Mouse (Mus musculus): ENCODE results near the gene Sptbn4.

Gene Sptbn4

GRCm38 (mm10) chr7:27381009-27381408 lies 66.5 kb downstream of the Sptbn4 start:
- DNase-seq = no peak

GRCm38 (mm10) chr7:27379836-27380235 lies 67.7 kb downstream of the Sptbn4 start:
- no peak for DNase-seq

DNA sequence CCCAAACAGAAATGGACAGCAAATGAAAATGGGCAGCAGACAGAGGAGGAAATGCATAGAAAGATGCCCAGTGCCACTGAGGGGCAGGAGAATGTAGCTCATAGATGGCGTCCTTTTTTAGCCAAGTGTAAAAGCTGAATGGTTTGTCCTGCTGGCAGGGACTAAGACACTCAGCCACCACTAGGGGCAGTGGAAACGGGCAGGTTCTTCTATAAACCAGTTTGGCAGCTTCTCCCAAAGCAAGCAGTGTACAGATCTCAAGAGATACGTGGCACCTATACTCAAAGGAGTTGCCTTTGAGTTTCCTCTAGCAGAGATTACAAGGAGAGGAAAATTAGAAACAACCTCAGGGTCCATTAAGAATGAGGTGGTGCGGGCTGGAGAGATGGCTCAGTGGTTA lies 69.1 kb downstream of the Sptbn4 start:
- DNase-seq = peak; percentile 77 to 84

DNA sequence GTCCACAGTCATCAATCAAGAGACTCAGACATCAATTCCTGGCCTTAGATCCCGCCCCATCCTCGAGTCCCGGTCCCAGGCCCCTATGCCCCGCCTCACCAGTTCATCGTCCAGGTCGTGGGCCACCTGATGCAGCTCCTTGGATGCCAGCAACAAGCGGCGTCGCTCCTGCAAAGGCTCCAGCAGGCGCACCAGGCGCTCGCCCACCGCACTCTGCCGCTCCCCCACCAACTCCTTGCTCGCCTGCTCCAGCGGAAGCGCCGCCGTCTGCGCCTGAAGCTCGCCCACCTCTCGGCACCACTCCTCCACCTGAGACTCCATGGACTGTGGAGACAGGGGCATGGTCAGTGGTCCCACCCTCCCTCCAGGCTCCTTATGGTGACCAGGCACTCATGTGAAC lies 72.2 kb downstream of the Sptbn4 start:
- no peak for DNase-seq

DNA sequence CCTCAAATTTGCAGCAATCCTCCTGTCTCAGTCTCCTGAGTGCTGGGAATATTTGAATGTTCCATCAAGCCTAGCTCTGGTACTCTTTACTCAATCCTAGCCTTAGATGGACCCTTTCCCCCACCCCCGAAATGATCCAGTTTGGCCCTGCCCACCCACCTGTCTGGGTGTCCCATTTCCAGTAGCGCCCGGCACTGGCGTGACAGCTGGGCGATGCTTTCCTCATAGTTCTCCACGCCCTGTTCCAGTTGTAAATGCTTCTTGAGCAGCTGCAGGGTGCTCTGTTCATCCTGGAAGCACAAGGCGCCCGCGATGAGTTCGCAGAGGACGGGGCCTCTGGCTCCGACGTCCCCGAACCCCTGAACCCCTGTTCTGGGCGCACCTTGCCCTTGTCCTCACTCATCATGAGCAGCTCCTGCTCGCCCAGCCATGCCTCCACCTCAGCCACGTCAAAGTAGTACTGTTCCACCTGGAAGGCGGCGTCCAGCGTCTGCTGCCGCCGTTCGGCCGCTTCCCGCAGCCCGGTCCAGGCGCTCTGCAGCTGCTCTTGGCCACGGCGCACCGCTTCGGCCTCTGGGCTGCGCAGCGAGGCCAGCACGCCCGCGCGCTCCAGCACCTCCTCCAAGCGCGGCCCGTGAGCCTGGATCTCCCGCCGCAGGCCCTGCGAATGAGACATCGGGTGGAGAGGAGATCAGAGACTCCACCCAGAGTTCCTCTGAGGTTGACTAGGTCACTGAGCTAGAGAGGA lies 75.6 kb downstream of the Sptbn4 start:
- DNase-seq = no peak

DNA sequence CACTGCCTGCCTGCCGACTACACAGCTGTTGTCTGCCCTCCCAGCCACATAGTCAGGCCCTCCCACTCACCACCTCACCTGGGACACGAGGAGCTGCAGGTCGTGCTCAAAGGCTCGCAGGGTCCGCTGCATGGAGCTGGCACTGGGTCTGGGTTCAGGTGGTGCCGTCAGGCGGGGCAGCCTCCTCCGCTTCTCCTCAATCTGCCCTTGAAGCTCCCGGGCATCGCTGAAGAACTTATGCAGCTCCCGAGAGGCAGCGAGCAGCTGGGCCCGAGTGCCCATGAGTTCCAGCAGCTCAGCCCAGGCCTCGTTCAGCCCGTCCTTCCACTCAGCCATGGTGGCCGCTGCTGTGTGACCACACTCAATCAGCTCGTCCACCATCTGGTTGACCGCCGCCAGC lies 78.4 kb downstream of the Sptbn4 start:
- DNase-seq = no peak

DNA sequence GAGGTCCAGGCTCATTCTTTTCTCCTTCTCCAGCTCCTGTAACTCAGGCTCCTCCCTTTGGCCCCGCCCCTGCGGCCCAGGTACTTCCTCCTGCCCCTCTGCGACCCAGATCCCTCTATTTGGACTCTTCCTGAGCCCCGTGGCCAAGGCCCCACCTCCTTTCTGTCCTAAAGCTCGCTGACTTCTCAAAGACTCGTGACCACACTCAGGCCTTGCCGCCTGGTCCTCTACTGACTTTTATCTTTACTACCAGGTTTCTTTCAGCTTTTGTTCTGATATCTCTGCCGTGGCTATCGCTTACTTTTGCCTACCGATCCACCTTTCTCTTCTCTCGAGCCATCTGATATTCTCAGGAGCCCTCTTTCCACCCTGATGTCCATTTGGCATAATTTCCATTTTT lies 79.5 kb downstream of the Sptbn4 start:
- DNase-seq = no peak

- DNase-seq = no peak
These were observed 81.2 kb downstream of the Sptbn4 start for GRCm38 (mm10) chr7:27366082-27366844.

DNA sequence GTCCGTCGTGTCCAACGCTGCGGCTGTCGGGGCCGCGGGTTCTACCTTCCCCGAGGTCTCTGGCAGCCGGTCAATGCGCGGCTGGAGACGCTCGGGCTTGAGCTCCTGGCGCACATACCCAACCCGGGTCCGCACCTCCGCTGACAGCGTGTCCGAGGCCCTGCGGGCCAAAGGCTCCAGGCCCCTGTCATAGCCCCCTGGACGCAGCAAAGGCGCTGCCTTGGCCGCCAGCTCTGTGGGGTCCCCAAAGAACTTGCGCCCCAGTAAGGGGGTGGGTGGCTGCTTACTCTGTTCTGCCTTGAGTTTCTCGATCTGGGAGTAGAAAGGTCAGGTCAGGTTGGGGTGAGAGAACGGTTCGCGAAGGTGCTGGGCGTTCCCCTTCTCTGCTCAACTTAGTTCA lies 83.1 kb downstream of the Sptbn4 start:
- no peak for DNase-seq

DNA sequence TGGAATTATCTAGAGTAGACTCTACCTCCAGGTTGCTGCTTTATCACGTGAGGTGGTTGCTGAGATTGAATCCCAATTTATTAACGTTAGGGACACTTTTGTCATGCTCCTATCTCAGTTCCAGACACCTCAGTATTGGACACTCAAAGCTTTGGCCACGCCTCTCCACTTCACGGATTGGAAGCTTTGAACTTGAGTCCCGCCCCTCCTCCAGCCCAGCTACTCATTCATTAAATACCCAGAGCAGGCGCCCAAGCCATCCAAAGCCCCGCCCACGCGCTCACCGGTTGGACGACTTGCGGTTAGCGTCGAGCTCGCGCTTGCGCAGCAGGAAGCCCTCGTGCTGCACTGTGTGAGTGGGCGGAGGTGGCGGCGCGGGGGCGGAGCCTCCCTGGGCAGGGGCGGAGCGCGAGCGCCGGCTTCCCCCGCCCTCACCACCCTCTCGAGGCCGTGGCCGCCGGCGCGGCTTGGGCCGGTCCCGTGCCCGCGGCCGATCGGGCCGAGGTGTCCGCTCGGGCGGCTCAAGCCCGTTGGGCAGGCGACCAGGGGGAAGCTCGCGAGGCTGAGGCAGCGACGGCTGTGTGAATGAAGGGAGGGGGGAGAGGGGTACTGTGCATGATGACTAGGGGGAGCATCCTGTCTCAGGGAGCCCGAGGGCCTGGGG lies 86.1 kb downstream of the Sptbn4 start:
- DNase-seq = peak; percentile 99 to 100

GRCm38 (mm10) chr7:27360749-27361148 lies 86.7 kb downstream of the Sptbn4 start:
- DNase-seq = no peak

DNA sequence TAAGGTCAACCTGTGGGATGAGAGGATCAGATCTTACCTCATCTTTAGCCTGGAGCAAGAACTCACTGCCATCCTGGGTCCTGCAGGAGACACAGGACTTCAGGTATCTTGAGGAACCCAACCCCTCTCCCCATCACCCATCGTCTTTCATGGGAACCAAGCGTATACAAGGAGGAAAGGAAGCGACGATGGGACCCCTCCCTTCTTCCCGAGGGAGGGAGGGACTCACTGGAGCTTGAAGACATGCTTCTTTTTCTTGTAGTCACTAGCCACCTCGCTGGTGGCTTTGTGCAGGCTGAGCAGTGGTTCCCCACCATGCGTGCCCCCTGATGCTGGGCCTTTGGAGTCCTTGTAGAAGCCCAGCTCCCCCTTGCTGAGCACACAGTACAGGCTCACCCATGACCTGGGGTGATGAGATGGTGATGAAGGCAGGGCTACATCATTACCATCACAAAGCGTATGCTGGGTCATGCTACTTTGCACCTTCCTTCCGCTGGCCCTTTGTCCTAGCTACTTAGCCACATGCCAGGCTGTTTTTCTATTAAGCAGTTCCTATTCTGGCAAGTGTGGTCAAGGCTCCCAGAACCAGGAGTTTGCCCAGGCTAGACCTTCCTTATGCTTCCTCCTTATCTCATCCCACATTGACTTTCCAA lies 87.7 kb downstream of the Sptbn4 start:
- DNase-seq = no peak

DNA sequence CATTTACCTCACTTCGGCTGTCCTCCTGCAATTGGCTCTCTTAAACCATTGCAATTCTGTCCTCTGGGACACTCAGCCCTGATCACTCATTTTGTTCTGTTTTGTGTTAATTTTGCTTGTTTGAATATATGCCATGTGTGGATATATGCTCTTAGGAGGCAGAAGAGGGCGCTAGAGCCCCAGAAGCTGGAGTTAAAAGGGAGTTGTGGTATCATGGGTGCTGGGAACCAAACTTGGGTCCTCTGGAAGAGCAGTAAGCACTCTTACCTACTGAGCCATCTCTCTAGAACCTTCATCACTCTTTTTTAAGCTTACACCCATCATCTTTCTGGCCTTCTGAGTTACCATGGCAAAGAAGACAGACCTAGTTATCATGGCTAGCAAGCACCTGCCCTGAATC lies 88.3 kb downstream of the Sptbn4 start:
- DNase-seq = no peak

DNA sequence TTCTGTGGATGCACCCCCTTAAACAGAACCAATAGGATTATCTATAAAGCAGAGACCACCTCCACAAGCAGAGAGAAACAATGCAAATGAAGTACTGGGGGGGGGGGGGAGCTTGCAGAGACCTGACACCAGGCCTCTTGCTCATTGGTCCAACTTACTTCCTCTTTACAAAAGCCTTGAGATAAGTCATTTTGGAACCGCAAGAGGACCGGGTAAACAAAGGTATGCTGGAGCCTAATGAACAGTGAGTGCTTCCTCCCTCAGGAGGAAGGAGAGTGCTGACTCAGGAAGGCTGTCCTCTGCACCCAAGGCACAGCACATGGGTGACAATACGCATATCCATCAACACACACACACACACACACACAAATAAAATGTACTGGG lies 89.9 kb downstream of the Sptbn4 start:
- DNase-seq = no peak

DNA sequence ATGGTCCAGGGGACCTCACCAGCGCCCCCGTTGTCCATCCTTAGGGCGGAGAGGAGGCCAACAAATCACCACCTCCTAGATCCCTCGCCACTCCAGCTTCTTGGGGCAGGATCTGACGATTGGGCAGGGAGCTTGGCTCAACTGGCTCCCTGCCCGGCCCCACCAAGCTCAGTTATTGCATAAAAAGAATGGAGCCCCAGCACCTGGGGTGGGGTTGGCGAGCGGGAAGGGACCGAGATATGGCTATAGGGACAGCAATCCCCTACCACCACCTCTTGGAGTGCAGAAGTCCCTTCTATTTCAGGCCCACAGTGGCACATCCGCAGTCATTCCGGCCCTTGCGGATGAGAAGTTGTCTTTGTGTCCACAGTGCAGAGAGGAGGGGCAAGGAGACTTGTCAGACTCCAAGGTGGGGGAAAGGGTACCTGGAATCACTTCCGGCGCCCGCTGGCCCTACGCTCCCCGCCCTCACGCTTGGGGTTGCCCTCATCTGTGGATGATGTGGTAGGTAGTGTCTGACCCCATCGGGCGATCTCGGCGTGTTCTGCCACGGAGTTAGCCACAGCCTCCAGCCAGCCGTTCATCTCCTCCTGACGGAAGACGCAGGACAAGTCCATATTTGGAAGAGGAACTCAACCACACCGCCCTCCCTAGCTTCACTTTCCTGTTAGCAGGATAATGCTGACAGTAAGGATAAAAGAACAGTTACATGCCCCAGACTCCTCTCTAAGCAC lies 90.5 kb downstream of the Sptbn4 start, which contains the start of gene Gm20479:
TSS of gene Gm20479 (minus strand) at position 559 of the 734 bp plus-strand sequence.
- no peak for DNase-seq

- DNase-seq = peak in 1 of 2 experiments; percentile 61
These were observed 91.2 kb downstream of the Sptbn4 start for GRCm38 (mm10) chr7:27356248-27356647.

DNA sequence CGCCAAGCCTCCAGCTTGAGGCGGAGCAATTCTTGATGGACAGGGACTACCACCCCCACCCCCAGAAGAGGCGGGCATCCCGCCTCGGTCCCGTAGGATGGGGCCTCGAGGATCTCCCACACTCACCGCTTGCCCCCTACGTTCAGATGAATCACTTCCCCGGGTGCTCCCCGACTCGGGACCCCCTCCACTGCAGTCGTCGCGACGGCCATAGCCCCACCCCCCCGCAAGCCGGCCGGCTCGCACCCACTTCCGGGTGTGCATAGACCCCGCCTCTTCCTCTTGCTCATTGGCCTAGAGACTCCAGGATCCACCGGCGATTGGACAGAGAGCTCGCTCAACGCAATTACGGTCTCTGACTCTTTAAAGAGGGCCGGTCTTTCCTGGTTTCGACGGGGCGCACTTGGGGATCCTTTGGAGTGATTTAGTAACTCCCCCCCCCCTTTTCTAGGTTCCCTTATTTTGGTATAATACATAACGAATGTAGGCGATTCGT lies 91.7 kb downstream of the Sptbn4 start, which contains the start of gene Shkbp1:
TSS of gene Shkbp1 (minus strand) at position 275 of the 496 bp plus-strand sequence.
- DNase-seq = peak; percentile 87 to 90

DNA sequence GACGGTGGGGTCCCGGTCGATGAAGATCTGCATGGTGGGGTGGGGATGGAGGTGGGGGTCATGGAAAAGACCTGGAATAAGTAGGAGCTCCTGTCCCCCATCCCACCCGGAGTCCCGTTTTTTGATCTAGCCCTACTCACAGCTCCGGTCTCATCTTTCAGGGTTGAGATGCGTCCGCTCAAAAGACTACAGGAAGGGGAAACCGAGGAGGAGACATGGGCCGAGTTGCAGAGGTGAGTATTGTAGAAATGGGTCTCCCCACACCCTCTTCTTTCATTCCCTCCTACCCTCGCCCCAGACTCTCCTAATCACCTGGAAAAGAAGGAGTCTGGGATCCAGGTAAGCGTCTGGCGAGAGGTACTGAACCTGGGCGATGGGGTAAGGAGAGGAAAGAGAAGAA lies 92.2 kb downstream of the Sptbn4 start:
- no peak for DNase-seq

- no peak for DNase-seq
These were observed 92.7 kb downstream of the Sptbn4 start for GRCm38 (mm10) chr7:27354783-27355182.

DNA sequence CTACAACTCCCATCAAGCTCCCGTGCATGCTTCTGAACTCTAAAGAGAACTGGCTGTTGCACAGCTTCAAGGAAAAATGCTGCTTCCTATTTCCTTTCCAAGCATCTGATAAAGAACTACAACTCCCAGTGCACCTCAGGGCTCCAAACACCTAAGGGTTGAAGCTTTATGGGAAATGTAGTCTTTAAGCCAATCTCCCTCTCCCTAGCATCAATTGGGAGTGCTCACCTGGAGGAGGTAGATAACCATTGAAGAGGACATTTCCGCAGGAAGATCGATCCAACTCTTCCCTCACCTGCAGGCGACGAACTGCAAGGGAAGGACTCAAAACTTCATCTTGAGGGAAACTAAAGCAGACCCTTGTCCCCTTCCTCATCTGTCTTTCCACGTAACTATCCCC lies 93.3 kb downstream of the Sptbn4 start:
- DNase-seq = no peak

DNA sequence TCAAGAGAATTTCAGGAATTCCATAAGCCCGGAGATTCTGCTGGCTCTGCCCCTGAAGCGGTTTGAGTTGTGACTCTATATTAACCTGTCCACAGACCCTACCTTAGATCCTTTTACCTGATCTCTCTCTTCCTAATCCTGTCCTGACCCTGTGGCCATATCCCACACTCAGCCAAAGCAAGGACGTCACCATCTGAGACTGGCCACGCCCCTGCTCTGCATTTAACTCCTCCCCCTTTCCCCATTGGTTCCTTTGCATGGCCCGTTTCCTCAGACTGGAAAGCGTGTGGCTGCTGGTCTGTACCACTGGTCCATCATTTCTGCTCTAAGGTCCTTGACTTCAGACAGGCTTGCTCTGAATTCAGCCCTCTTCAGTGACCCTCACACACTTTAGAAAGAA lies 102.0 kb downstream of the Sptbn4 start:
- DNase-seq = no peak

DNA sequence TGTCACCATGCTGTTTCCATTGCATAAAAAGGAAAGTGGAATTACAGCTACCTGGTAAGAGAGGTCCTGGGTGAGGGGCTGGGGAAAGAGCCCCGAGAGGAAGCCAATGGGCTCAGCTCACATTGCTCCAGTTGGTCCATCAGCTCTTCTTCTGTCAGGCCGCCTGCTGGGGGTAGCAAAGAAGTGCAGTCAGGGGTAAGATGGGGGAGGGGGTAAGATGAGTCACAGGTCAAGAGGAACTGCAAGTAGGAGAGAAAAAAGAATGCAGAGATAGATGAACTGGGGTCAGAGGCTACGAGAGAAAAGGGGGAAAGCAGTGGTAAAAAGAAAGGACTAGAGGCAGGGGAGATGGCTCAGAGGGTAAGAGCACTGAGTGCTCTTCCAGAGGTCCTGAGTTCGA lies 104.9 kb downstream of the Sptbn4 start:
- DNase-seq = no peak
